Comparison of ENCODE assay signal across 11 mouse cellular contexts in genomic region chr9:123456634-123457602, GRCm38 (mm10). TPM values are rescaled to one million over a fixed set of nuclear protein-coding genes. Genes with fewer than 3 reads are reported as not detected.
A peak's percentile ranks its signal among the peaks of the same experiment; 100 is the strongest.
DNase-seq lines count a peak whose midpoint lies in the region; ATAC-seq and TF ChIP-seq lines count a peak whose summit lies in the region.
"Had no signal": no experiment of that assay in that cellular context is flagged by ENCODE, and none has a peak within 500 bp of the region (broad histone marks: within the 10 kb centered on the region; RNA-seq: fewer than 3 reads in every experiment).

No protein-coding gene starts in this region.

- no peak overlapping the region for H3K4me3 ChIP-seq in midbrain, embryonic 16.5 days (ENCODE audit: low read depth, low read length)
- H3K4me3 ChIP-seq in midbrain, postnatal 0 days (ENCODE audit: low read depth, low read length): no peak overlapping the region
- H3K4me3 ChIP-seq in stomach, embryonic 16.5 days (replicated peaks; ENCODE audit: low read length): no peak overlapping the region

- DNase-seq in heart, adult 18-20 months: peak; percentile 39 to 44
- no peak for DNase-seq in heart, postnatal 25 days (ENCODE audit: low spot score)
- DNase-seq in midbrain, postnatal 0 days (ENCODE audit: low spot score): no peak
- DNase-seq in kidney, adult 8-10 months: peak; percentile 14 to 27
- no peak for DNase-seq in urinary bladder, adult 2 months (ENCODE audit: low spot score)
- no peak for DNase-seq in natural killer cell, adult 2 months (ENCODE audit: low spot score in 2 of 2)
- DNase-seq: layer of hippocampus, postnatal 36 days; thymus, adult 2 months had no signal

- intact Hi-C loops in heart, postnatal 25 days (cut with DNase I): no loop called here

- H3K4me2 ChIP-seq in midbrain, embryonic 16.5 days (ENCODE audit: low read length): no peak overlapping the region
- H3K4me2 ChIP-seq in midbrain, postnatal 0 days (ENCODE audit: low read depth, low read length, poor library complexity, severe bottlenecking): no peak overlapping the region
- no peak overlapping the region for H3K4me2 ChIP-seq in stomach, embryonic 16.5 days (ENCODE audit: low read depth, low read length)

- ATAC-seq in midbrain, embryonic 16.5 days: no peak
- no peak for ATAC-seq in midbrain, postnatal 0 days (ENCODE audit: low FRiP score)
- no peak for ATAC-seq in stomach, embryonic 16.5 days (ENCODE audit: insufficient read depth, low FRiP score)
- ATAC-seq: forebrain, embryonic 16.5 days had no signal

- no peak overlapping the region for H3K9ac ChIP-seq in midbrain, embryonic 16.5 days (ENCODE audit: low read depth, low read length)
- no peak overlapping the region for H3K9ac ChIP-seq in midbrain, postnatal 0 days (replicated peaks; ENCODE audit: low read length, poor library complexity, severe bottlenecking)
- no peak overlapping the region for H3K9ac ChIP-seq in stomach, embryonic 16.5 days (ENCODE audit: low read length)

- TF ChIP-seq CTCF in midbrain, postnatal 0 days (IDR thresholded peaks at IDR 0.05): no peak

- H3K27me3 ChIP-seq in midbrain, embryonic 16.5 days (ENCODE audit: control insufficient read depth, insufficient read depth, low read depth, low read length): no peaks in the 10 kb centered on the region
- no peaks in the 10 kb centered on the region for H3K27me3 ChIP-seq in midbrain, postnatal 0 days (ENCODE audit: insufficient read depth, low read length)
- H3K27me3 ChIP-seq in stomach, embryonic 16.5 days (ENCODE audit: control insufficient read depth, insufficient read depth, low read length): no peaks in the 10 kb centered on the region

- 63% methylated on average over 9 of the region's 9 CpGs for WGBS in midbrain, embryonic 16.5 days
- 60% methylated on average over 9 of the region's 9 CpGs for WGBS in midbrain, postnatal 0 days
- WGBS in stomach, embryonic 16.5 days: 52% methylated on average over 9 of the region's 9 CpGs

- 0 out of 2 replicates have a peak overlapping the region, but pooled peaks have one; percentile 24 for H3K27ac ChIP-seq in midbrain, embryonic 16.5 days (ENCODE audit: low read length)
- no peak overlapping the region for H3K27ac ChIP-seq in midbrain, postnatal 0 days (ENCODE audit: low read depth, low read length)
- H3K27ac ChIP-seq in stomach, embryonic 16.5 days (ENCODE audit: low read length): peak overlapping the region; percentile 46

- 0 out of 2 replicates have a peak, but pooled peaks cover 3% of the 10 kb centered on the region for H3K9me3 ChIP-seq in midbrain, embryonic 16.5 days (replicated peaks; ENCODE audit: control insufficient read depth, low read length, poor library complexity, severe bottlenecking)
- H3K9me3 ChIP-seq in midbrain, postnatal 0 days (ENCODE audit: low read length): no peaks in the 10 kb centered on the region
- no peaks in the 10 kb centered on the region for H3K9me3 ChIP-seq in stomach, embryonic 16.5 days (replicated peaks; ENCODE audit: control insufficient read depth, low read length)

- H3K4me1 ChIP-seq in midbrain, embryonic 16.5 days (ENCODE audit: control insufficient read depth, insufficient read depth, low read length): no peaks in the 10 kb centered on the region
- H3K4me1 ChIP-seq in midbrain, postnatal 0 days (ENCODE audit: insufficient read depth, low read length): no peaks in the 10 kb centered on the region
- peaks cover 10% of the 10 kb centered on the region; the same call in 1 of the 2 replicates for H3K4me1 ChIP-seq in stomach, embryonic 16.5 days (ENCODE audit: control insufficient read depth, insufficient read depth, low read length)

- H3K36me3 ChIP-seq in midbrain, embryonic 16.5 days (ENCODE audit: control insufficient read depth, insufficient read depth, low read length): 0 out of 2 replicates have a peak, but pooled peaks cover 6% of the 10 kb centered on the region
- peaks cover 15% of the 10 kb centered on the region for H3K36me3 ChIP-seq in midbrain, postnatal 0 days (ENCODE audit: insufficient read depth, low read length)
- no peaks in the 10 kb centered on the region for H3K36me3 ChIP-seq in stomach, embryonic 16.5 days (ENCODE audit: control insufficient read depth, insufficient read depth, low read length)

RNA-seq across cellular contexts. Expression of gene Limd1, which starts 21.6 kb away (rescaled TPM):
- 10 to 100 TPM; 32.8 to 37.1 TPM for total RNA-seq in heart, adult 18-20 months (2021)
- total RNA-seq in heart, postnatal 25 days (2021): 10 to 100 TPM; 31.2 to 37.8 TPM
- polyA plus RNA-seq in midbrain, embryonic 16.5 days (2015; fragmentation: Nextera tagmentation; extraction: Ambion mirVana): 10.2 and 10.6 TPM in 2 replicates
- 19.6 and 27.5 TPM in 2 replicates for total RNA-seq in midbrain, postnatal 0 days (2014; rRNA removed)
- polyA plus RNA-seq in midbrain, postnatal 0 days (2015; fragmentation: Nextera tagmentation; extraction: Ambion mirVana): 7.9 and 8.0 TPM in 2 replicates
- 48.8 and 49.6 TPM in 2 replicates for polyA plus RNA-seq in stomach, embryonic 16.5 days (2015; fragmentation: Nextera tagmentation; extraction: Ambion mirVana)
- 27.4 and 31.9 TPM in 2 replicates for polyA plus RNA-seq in urinary bladder, adult 2 months (2012; rRNA removed)

Comparison
In these comparisons a context has a peak if more than half of its experiments do, and no peak if none do; other contexts are left out.
1. DNase-seq: peak in heart, adult 18-20 months (2 of 2) and kidney, adult 8-10 months (2 of 2); none in heart, postnatal 25 days (single experiment), midbrain, postnatal 0 days (single experiment), urinary bladder, adult 2 months (single experiment) and natural killer cell, adult 2 months (0 of 2).